Mouse (Mus musculus): ENCODE measurements around the gene Cfap43.

The Cfap43 gene

GRCm38 (mm10) chr19:47780972-47781371, 138.1 kb downstream of the Cfap43 start:
- no peak for DNase-seq

GRCm38 (mm10) chr19:47780145-47780544, 138.9 kb downstream of the Cfap43 start:
- no peak for DNase-seq

GRCm38 (mm10) chr19:47777847-47778246, 141.2 kb downstream of the Cfap43 start:
- DNase-seq = no peak

GRCm38 (mm10) chr19:47755625-47756024, 163.5 kb downstream of the Cfap43 start:
- DNase-seq = peak; percentile 75

GRCm38 (mm10) chr19:47754931-47755330, 164.2 kb downstream of the Cfap43 start:
- DNase-seq = peak; percentile 21

GRCm38 (mm10) chr19:47753921-47754320, 165.2 kb downstream of the Cfap43 start:
- no peak for DNase-seq

- no peak for DNase-seq
Measured at GRCm38 (mm10) chr19:47752456-47752855, 166.6 kb downstream of the Cfap43 start.

GRCm38 (mm10) chr19:47750391-47750790, 168.7 kb downstream of the Cfap43 start:
- DNase-seq = no peak

- no peak for DNase-seq
Measured at GRCm38 (mm10) chr19:47748950-47749349, 170.1 kb downstream of the Cfap43 start.

GRCm38 (mm10) chr19:47747072-47747471, 172.0 kb downstream of the Cfap43 start:
- no peak for DNase-seq

- peak; percentile 75 for DNase-seq
Measured at GRCm38 (mm10) chr19:47731931-47732330, 187.2 kb downstream of the Cfap43 start.

GRCm38 (mm10) chr19:47731071-47731881, 187.8 kb downstream of the Cfap43 start, which contains the start of gene Sfr1:
Gene Sfr1 (plus strand): TSS chr19:47731682.
- peak; percentile 99 for DNase-seq

GRCm38 (mm10) chr19:47730691-47731070, 188.4 kb downstream of the Cfap43 start:
- DNase-seq = peak; percentile 85

GRCm38 (mm10) chr19:47725643-47726140, 193.4 kb downstream of the Cfap43 start:
- no peak for DNase-seq

GRCm38 (mm10) chr19:47724903-47725302, 194.2 kb downstream of the Cfap43 start:
- no peak for DNase-seq

- no peak for DNase-seq
Measured at GRCm38 (mm10) chr19:47722471-47722870, 196.6 kb downstream of the Cfap43 start.

GRCm38 (mm10) chr19:47719147-47719546, 199.9 kb downstream of the Cfap43 start:
- DNase-seq = no peak

- no peak for DNase-seq
Measured at GRCm38 (mm10) chr19:47716144-47716543, 202.9 kb downstream of the Cfap43 start.

- no peak for DNase-seq
Measured at GRCm38 (mm10) chr19:47713457-47713856, 205.6 kb downstream of the Cfap43 start.

GRCm38 (mm10) chr19:47710376-47710775, 208.7 kb downstream of the Cfap43 start:
- DNase-seq = no peak

- DNase-seq = no peak
Measured at GRCm38 (mm10) chr19:47705772-47706309, 213.2 kb downstream of the Cfap43 start.

GRCm38 (mm10) chr19:47705080-47705771, 213.9 kb downstream of the Cfap43 start:
- no peak for DNase-seq

GRCm38 (mm10) chr19:47700509-47700908, 218.6 kb downstream of the Cfap43 start:
- DNase-seq = no peak

- peak; percentile 6 for DNase-seq
Measured at GRCm38 (mm10) chr19:47699743-47700142, 219.3 kb downstream of the Cfap43 start.
